Mouse (Mus musculus) thymus, adult 18-20 months (tissue): Measurements from ENCODE around the gene Lyl1.

Source experiments
- DNase-seq, 2 experiments: peaks; one replicate each; pipeline ENCODE4 v3.0.0; 2022; ENCODE audit warnings: mixed read lengths in 2 of 2

Lyl1 gene

DNA sequence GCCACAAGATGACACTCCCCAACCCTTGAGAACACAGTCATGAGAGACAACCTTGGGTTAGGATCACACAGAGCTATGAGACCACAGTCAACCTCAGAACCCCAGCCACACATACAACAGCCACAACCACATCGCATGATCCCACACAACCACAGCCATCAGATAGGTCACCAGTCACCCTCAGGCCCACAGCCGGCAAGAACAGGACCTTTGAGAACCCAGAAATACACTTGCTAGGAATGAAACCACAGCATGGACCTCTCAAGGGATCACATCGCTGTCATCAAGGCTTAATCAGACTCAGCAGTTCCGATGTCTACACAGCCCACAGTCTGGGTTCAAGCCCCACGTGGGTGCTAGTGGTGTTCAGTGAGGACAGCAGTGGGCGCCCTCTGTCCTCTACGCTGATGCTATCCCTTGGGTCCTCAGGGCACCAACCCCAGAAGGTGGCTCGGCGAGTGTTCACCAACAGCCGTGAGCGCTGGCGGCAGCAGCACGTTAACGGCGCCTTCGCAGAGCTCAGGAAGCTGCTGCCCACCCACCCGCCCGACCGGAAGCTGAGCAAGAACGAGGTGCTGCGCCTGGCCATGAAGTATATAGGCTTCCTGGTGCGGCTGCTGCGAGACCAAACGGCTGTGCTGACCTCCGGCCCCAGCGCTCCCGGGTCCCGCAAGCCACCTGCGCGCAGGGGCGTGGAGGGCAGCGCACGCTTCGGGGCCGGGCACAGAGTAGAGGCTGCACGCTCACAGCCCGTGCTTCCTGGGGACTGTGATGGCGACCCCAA is 2.4 kb downstream of the Lyl1 start:
- peak; percentile 43 to 47 for DNase-seq

DNA sequence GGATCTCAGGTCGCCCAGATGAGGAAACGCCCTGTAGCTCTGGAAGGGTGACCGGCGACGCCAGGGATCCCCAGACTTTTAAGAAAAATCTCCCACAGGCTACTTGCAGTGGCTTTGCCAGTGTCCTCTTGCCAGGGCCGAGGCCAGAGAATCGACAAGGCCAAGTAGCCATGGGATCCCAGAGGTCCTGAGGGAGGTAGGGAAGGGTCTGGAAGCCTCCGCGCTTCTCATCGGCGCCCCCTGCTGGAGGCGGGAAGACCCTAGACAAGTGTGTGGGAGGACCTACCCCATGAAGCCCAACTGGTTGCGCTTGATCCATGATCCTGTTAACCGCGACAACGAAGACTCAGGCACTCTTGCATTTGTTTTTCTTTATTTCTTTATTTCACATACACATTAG is 3.1 kb downstream of the Lyl1 start:
- peak; percentile 67 to 76 for DNase-seq

- DNase-seq: peak in 1 of 2 experiments; percentile 30
These were observed 3.9 kb downstream of the Lyl1 start for GRCm38 (mm10) chr8:84704867-84705831.

DNA sequence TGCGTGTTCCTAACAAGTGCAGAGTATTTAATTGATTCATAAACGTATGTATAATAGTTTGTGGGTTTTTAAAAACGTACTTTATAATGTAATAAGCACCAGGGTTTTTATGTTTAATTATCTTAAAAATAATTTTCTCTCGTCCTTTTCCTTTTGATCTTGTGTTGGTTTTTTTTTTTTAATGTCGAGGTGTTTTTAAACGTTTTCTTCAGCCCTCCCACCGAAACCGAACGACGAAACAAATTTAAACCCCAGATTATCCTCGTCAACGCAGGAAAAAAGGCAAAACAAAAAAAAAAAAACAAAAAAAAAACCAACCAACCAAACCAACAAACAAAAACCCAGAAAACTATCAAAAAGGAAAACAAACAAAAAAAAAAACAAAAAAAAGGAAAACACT is 4.7 kb downstream of the Lyl1 start:
- DNase-seq: no peak

DNA sequence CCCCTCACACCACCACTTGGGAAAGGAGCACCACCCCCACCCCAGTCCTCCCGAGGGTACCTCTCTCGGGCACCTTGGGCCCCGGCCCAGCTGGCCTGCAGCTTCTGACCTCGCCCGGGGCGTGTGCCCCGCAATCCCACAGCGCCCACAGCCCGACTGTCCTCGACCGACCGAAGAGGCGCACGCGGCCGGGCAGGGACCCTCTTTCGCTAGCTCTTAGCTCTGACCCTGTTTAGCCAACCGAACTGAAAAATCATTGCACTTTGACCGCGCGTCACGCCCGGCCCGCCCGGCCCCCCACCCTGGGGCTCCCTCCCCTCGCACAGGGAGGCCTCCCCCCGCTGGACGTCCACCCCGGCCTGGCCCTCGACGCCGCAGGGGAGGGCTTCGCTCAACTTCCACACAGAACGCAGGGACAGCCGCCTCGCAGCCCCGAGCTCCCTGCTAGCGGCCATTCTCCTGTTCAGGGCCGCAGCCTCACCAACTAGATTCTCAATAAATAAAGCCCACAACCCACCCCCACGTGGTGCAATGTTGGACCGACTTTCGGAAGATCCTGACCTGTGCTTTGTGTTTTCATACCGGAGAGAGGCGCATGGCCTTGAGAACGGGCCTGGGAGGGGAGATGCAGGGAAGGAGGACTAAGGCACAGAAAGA is 5.5 kb downstream of the Lyl1 start:
- DNase-seq: no peak

- DNase-seq: peak; percentile 27 to 51
These were observed 6.1 kb downstream of the Lyl1 start for GRCm38 (mm10) chr8:84707267-84707883.

- DNase-seq: no peak
These were observed 6.8 kb downstream of the Lyl1 start for GRCm38 (mm10) chr8:84708071-84708541.

- DNase-seq: peak; percentile 58 to 67
These were observed 7.7 kb downstream of the Lyl1 start for GRCm38 (mm10) chr8:84708774-84709475.

- DNase-seq: no peak
These were observed 8.7 kb downstream of the Lyl1 start for GRCm38 (mm10) chr8:84709931-84710330.

DNA sequence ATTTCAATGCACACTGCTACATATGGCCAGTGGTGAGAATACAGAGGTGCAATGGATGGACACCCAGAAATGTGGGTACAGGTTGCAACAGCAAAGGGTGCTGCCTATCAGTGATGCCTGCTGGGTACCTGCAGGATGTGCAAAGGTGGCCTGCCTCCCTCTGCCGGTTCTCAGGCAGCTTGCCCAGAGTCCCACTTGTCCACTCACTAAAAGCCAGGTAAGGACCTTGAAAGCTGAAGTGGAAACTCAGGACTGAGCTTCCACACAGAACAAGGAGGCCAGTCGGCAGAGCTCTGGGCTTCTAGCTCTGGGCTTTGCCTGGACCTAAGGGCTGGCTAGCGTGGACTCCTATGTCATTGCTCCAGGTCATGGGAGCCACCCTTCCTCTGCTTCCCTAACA is 10.1 kb downstream of the Lyl1 start:
- no peak for DNase-seq

- DNase-seq: no peak
These were observed 10.9 kb downstream of the Lyl1 start for GRCm38 (mm10) chr8:84711933-84712758.

- no peak for DNase-seq
These were observed 11.5 kb downstream of the Lyl1 start for GRCm38 (mm10) chr8:84712759-84713120.

DNA sequence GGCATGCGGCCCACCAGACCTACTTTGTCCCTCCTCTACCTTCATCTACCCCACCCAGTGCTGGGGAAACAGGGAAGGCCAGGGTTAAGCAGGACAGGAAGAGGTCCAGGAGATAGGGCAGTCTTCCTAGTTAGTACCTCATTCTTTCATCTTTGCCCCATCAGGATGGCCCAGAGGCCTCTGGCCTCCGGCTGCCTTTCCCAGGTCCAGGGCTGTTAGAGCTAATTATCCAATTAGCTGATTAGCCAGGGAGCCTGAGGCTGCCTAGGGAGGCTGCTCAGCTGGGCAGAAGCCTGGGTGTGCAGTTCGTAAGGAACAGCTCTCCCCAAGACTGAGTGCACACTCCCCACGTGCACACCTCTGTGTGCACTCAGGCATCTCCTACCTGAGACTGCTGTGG is 12.1 kb downstream of the Lyl1 start:
- DNase-seq: no peak

DNA sequence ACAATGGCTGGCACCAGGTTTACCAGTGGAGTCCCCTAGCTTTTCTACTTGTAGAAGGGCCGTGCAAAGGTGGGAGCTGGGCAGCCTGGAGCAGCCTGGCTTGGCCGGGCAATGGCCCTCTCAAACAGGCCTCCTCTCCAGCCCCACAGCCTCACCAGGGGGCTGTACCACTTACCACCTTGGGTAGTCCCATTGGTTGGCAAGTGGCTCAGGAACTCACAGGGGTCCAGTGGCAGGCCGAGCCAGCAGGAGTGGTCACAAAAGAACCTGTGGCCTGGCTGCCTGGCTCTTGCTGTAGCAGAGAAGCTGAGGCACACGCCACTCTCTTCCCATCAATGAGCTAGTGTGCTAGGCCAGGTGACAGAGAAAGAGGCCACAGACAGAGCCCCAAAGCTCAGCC is 12.9 kb downstream of the Lyl1 start:
- DNase-seq: no peak

DNA sequence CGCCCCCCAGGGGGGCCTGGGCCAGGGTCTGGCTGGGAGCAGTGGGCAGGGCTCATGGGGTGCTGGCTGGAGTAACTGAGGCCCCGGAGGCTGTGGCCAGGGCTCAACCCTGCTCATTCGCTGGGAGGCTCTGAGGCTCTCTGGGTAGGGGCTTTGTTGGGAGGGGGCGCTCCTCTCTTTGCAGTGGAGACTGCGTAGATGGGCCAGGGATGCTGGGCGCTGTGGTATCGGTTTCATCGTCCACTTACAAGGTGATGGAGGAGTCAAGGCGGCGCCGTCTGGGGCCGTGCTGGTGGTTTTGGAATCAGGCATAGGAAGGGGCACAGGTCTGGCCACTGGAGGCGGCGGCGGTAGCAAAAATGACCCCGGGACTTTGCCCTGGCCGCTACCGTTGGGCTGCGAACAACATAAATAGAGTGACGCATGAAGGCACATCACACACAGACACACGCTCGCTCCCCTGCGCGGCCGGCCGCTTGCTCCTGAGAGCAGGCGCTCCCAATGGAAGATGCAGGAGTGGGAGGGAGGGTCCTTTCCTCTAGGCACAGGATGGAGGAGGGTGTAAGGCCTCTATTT is 14.7 kb downstream of the Lyl1 start:
- no peak for DNase-seq

- DNase-seq: no peak
These were observed 15.5 kb downstream of the Lyl1 start for GRCm38 (mm10) chr8:84716790-84717189.

DNA sequence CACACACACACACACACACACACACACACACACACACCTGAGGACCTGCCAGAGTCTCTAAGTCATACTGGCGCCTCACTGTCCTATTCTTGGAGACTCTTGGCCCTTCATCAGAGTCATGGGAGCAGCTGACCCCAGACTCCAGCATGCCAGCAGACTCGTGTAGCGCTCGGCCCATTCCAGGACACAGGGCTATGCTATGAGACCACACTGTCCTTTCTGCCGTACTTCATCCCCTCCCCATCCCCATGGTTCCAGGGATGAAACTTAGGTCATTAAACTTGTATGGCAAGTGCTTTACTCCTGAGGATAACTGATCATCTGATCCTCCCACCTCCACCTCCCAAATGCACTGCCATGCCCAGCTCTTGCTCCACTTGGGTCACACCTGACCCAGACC is 17.2 kb downstream of the Lyl1 start:
- no peak for DNase-seq

DNA sequence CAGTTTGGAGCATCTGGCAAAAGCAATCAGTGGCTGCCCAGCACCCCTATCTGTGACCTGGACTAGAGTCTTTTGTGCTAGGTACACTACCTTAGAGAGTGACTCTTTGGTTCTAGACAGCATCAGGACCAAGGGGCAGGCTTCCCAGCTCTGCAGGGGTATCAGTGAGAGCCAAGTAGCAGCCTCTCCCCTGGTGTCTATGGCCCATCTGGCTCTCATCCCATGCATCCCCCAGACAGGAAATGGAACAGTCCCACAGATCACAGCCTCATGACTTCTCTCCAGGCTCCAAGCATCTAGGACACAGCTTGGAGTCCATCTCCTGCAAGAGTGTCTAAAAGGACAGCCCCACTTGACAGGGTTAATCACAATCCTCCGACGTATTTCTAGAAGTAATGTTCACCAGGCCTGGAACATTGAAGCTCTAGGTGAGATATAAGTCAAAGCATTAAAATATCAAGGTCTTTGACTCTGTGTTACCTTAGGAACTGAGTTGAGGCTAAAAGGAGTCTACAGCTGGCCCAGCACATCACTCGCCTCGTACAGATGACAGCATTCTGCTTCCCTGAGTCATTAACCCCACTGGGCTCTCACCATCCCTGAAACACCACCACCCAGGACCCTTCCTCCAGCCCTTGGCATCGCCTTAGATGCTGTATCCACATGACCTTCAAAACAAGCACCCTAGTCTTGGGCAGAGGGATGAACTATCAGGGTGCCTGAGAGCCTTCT is 17.9 kb downstream of the Lyl1 start:
- DNase-seq: no peak

GRCm38 (mm10) chr8:84722530-84722849 is 21.2 kb downstream of the Lyl1 start:
- DNase-seq: no peak
